ENCODE assay signal across 12 mouse cellular contexts in the genomic region with DNA sequence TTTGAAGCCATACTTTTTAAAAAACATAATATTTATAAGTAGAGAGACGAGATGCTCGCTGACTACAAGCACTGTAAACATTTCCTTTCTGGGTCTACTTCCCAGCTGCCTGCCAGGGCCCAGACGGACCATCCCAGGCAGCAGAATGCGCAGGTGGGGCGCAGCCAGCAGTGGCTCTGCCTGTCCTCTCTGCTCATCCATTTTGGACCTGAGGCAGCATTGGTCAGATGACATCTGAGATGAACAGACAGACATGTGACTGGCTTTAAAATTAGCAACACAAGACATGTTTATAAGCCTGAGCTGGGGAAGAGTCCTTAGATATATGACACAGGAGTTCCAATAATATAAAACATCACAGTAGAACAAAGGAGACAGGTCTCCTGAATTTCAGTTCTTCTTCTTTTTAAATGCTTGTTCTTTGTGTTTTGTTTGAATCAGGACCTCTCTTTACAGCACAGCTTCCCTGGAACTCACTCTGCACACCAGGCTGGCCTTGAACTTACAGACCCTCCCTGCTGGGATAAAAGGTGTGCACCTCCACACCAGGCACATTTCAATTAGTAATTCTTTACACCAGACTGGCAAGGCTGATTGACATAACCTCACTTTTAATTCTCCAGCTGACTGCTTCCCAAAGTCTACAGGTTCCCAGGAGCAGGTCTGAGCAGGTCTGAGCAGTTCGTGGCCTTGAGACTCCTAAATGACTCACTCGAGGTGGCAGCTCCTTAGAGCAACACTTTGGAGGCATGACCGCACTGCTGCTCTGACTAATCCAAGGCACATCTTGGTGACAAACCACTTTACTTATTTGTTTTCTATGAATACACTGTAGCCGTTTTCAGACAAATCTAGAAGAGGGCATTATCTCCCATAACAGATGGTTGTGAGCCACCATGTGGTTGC. TPM values are rescaled to one million over a fixed set of nuclear protein-coding genes. Genes with fewer than 3 reads are reported as not detected.
DNase-seq lines count a peak whose midpoint lies in the region; ATAC-seq and TF ChIP-seq lines count a peak whose summit lies in the region.
"Had no signal": no experiment of that assay in that cellular context is flagged by ENCODE, and none has a peak within 500 bp of the region (broad histone marks: within the 10 kb centered on the region; RNA-seq: fewer than 3 reads in every experiment).

No protein-coding gene starts in this region.

- ATAC-seq in intestine, embryonic 16.5 days = peak; percentile 24; the same call in 1 of the 2 replicates
- ATAC-seq in midbrain, embryonic 16.5 days = no peak

- peak; percentile 75 for DNase-seq in adrenal gland, adult 2 months
- DNase-seq in adrenal gland, postnatal 4 days (ENCODE audit: low spot score in 2 of 2) = no peak
- peak; percentile 23 for DNase-seq in kidney, adult 2 months
- DNase-seq in kidney, postnatal 4 days = no peak
- DNase-seq in ZHBTc4 (ENCODE audit: low read depth, low spot score) = peak; percentile 67
- no peak for DNase-seq in spleen, postnatal 36 days (ENCODE audit: low spot score in 2 of 2)
- DNase-seq: kidney, postnatal 14 days had no signal

- TF ChIP-seq CTCF in kidney, adult 2 months (conservative IDR thresholded peaks at IDR 0.05; ENCODE audit: insufficient read depth, insufficient read length, low read depth, low read length) = no peak

- TF ChIP-seq POLR2A in kidney, adult 2 months (IDR thresholded peaks at IDR 0.05; ENCODE audit: low read depth, low read length) = no peak

- no peak overlapping the region for H3K4me3 ChIP-seq in kidney, adult 2 months (ENCODE audit: insufficient read depth, low read depth, low read length)
- H3K4me3 ChIP-seq in intestine, embryonic 16.5 days (ENCODE audit: low read length) = no peak overlapping the region
- H3K4me3 ChIP-seq in midbrain, embryonic 16.5 days (ENCODE audit: low read depth, low read length) = no peak overlapping the region
- H3K4me3 ChIP-seq: hindbrain, embryonic 10.5 days had no signal

- H3K36me3 ChIP-seq in kidney, adult 2 months (ENCODE audit: control insufficient read depth, insufficient read depth, low read length) = no peaks in the 10 kb centered on the region
- 0 out of 2 replicates have a peak, but pooled peaks cover 10% of the 10 kb centered on the region for H3K36me3 ChIP-seq in intestine, embryonic 16.5 days (ENCODE audit: control insufficient read depth, insufficient read depth, low read length)
- H3K36me3 ChIP-seq in midbrain, embryonic 16.5 days (ENCODE audit: control insufficient read depth, insufficient read depth, low read length) = peaks cover 12% of the 10 kb centered on the region

- WGBS in kidney, adult 2 months = 74% methylated on average over 9 of the region's 9 CpGs
- WGBS in intestine, embryonic 16.5 days = 73% methylated on average over 9 of the region's 9 CpGs
- 86% methylated on average over 9 of the region's 9 CpGs for WGBS in midbrain, embryonic 16.5 days

- no peak overlapping the region for H3K4me2 ChIP-seq in intestine, embryonic 16.5 days (ENCODE audit: low read depth, low read length)
- H3K4me2 ChIP-seq in midbrain, embryonic 16.5 days (ENCODE audit: low read length) = no peak overlapping the region
- H3K4me2 ChIP-seq: liver, embryonic 11.5 days had no signal

- no peaks in the 10 kb centered on the region for H3K27me3 ChIP-seq in kidney, adult 2 months (replicated peaks; ENCODE audit: control insufficient read depth, insufficient read depth, low read length)
- H3K27me3 ChIP-seq in intestine, embryonic 16.5 days (replicated peaks; ENCODE audit: control insufficient read depth, insufficient read depth, low read length) = no peaks in the 10 kb centered on the region
- H3K27me3 ChIP-seq in midbrain, embryonic 16.5 days (ENCODE audit: control insufficient read depth, insufficient read depth, low read depth, low read length) = no peaks in the 10 kb centered on the region

- H3K27ac ChIP-seq in kidney, adult 2 months (ENCODE audit: insufficient read depth, low read depth, low read length) = no peak overlapping the region
- H3K27ac ChIP-seq in intestine, embryonic 16.5 days (ENCODE audit: low read length) = no peak overlapping the region
- no peak overlapping the region for H3K27ac ChIP-seq in midbrain, embryonic 16.5 days (ENCODE audit: low read length)
- H3K27ac ChIP-seq: hindbrain, embryonic 10.5 days; macrophage had no signal

- H3K9ac ChIP-seq in intestine, embryonic 16.5 days (ENCODE audit: low read depth, low read length) = no peak overlapping the region
- H3K9ac ChIP-seq in midbrain, embryonic 16.5 days (ENCODE audit: low read depth, low read length) = no peak overlapping the region

- H3K9me3 ChIP-seq in intestine, embryonic 16.5 days (ENCODE audit: control insufficient read depth, low read length) = no peaks in the 10 kb centered on the region
- no peaks in the 10 kb centered on the region for H3K9me3 ChIP-seq in midbrain, embryonic 16.5 days (replicated peaks; ENCODE audit: control insufficient read depth, low read length, poor library complexity, severe bottlenecking)
- H3K9me3 ChIP-seq: hindbrain, embryonic 10.5 days had no signal

- H3K4me1 ChIP-seq in kidney, adult 2 months (ENCODE audit: control insufficient read depth, insufficient read depth, low read length) = 0 out of 2 replicates have a peak, but pooled peaks cover 4% of the 10 kb centered on the region
- peaks cover 13% of the 10 kb centered on the region; the same call in 1 of the 2 replicates for H3K4me1 ChIP-seq in intestine, embryonic 16.5 days (ENCODE audit: control insufficient read depth, insufficient read depth, low read length)
- H3K4me1 ChIP-seq in midbrain, embryonic 16.5 days (ENCODE audit: control insufficient read depth, insufficient read depth, low read length) = no peaks in the 10 kb centered on the region

RNA-seq across cellular contexts. Expression of gene Rab12, which starts 12.2 kb away (rescaled TPM):
- total RNA-seq in adrenal gland, adult 2 months (2021) = 10 to 100 TPM; 89.6 to 95.0 TPM
- 40.4 and 42.8 TPM in 2 replicates for polyA plus RNA-seq in adrenal gland, adult 2 months (2012; rRNA removed)
- total RNA-seq in adrenal gland, postnatal 4 days (2021) = 100 to 1,000 TPM; 108 to 127 TPM
- 22.9 and 24.9 TPM in 2 replicates for polyA plus RNA-seq in kidney, adult 2 months (2012; rRNA removed)
- polyA plus RNA-seq in intestine, embryonic 16.5 days (2015; fragmentation: Nextera tagmentation; extraction: Ambion mirVana) = 5.2 and 6.1 TPM in 2 replicates
- polyA plus RNA-seq in midbrain, embryonic 16.5 days (2015; fragmentation: Nextera tagmentation; extraction: Ambion mirVana) = 76.7 and 80.1 TPM in 2 replicates

RNA-seq across cellular contexts. Expression of gene Mtcl1, which starts 57.8 kb away (rescaled TPM):
- total RNA-seq in adrenal gland, adult 2 months (2021) = 10 to 100 TPM in 1 of 2 experiments, 1 to 10 TPM in 1; 6.5 to 10.4 TPM
- 3.5 and 5.0 TPM in 2 replicates for polyA plus RNA-seq in adrenal gland, adult 2 months (2012; rRNA removed)
- total RNA-seq in adrenal gland, postnatal 4 days (2021) = 10 to 100 TPM; 20.5 to 21.7 TPM
- polyA plus RNA-seq in kidney, adult 2 months (2012; rRNA removed) = 3.5 and 4.4 TPM in 2 replicates
- polyA plus RNA-seq in intestine, embryonic 16.5 days (2015; fragmentation: Nextera tagmentation; extraction: Ambion mirVana) = 4.0 and 4.1 TPM in 2 replicates
- polyA plus RNA-seq in midbrain, embryonic 16.5 days (2015; fragmentation: Nextera tagmentation; extraction: Ambion mirVana) = 29.4 and 34.7 TPM in 2 replicates
- polyA plus RNA-seq: macrophage had no signal

Comparison
In these comparisons a context has a peak if more than half of its experiments do, and no peak if none do; other contexts are left out.
1. DNase-seq: peak in adrenal gland, adult 2 months (single experiment), kidney, adult 2 months (single experiment) and ZHBTc4 (single experiment); none in adrenal gland, postnatal 4 days (0 of 2), kidney, postnatal 4 days (0 of 2) and spleen, postnatal 36 days (0 of 2).